Mouse (Mus musculus): Measurements from ENCODE around the gene Rorb. TPM values are rescaled to one million over a fixed set of nuclear protein-coding genes. Genes with fewer than 3 reads are reported as not detected.

Gene Rorb
- polyA plus RNA-seq, 1 experiment from 2014 or later: 0.80 TPM

DNA sequence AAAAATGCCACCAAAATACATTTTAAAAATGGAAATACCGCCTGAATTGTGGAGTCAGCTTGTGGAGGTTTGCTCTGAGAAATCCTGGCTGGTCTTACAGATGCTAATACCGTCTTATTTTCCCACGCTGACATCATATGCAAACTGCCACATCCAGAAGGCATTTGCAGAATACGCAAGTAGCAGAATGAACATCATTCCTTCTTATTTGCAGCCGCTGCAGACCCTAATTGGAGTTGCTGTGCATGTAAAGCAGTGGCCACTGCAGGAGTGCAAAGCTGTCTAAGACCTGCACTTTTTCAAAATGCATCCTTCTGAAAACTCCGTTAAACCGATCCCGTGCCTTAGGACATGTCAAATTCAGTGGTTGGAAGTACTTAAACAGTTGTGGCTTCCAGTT lies 52.8 kb downstream of the Rorb start:
- WGBS: 79% methylated on average over 8 of the region's 8 CpGs
- DNase-seq (ENCODE audit: low spot score): no peak
- no peaks in the 10 kb centered on the region for H3K27me3 ChIP-seq (replicated peaks; ENCODE audit: control insufficient read depth, insufficient read depth, low read length)
- no peak overlapping the region for H3K4me3 ChIP-seq (ENCODE audit: low read depth, low read length)
- no peak overlapping the region for H3K9ac ChIP-seq (ENCODE audit: low read length)
- H3K4me1 ChIP-seq (replicated peaks; ENCODE audit: control insufficient read depth, insufficient read depth, low read length): no peaks in the 10 kb centered on the region
- H3K4me2 ChIP-seq (ENCODE audit: low read length): no peak overlapping the region
- no peak for ATAC-seq (replicated peaks; ENCODE audit: low FRiP score, low TSS enrichment, low read depth)
- H3K36me3 ChIP-seq (ENCODE audit: control insufficient read depth, insufficient read depth, low read length): no peaks in the 10 kb centered on the region
- no peaks in the 10 kb centered on the region for H3K9me3 ChIP-seq (ENCODE audit: control insufficient read depth, low read length)
- no peak overlapping the region for H3K27ac ChIP-seq (ENCODE audit: low read depth)

DNA sequence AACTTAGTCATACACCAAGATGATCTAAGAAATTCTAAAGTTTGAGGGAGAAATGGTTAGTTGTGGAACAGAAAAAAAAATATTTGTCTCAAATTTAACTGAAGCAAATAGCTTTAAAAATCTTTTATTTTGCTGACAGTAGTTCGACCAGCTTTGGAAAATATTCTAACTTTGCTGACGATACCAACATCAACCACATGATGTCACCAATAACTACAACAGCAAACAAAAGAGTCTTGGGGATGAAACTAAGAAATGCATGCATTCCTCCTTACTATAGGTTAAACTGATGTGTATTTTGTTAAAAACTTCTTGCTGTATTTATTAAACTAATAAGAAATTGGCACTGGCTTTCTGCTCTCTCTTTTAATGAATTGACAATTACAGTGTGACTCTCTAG lies 67.9 kb downstream of the Rorb start:
- Histone ChIP-seq H3K9me3 (ENCODE audit: control insufficient read depth, low read length) (no peaks in the 10 kb centered on the region), H3K9ac (ENCODE audit: low read length) (no peak overlapping the region), H3K4me2 (ENCODE audit: low read length) (no peak overlapping the region), H3K4me3 (ENCODE audit: low read depth, low read length) (no peak overlapping the region), H3K27ac (ENCODE audit: low read depth) (no peak overlapping the region), H3K36me3 (ENCODE audit: control insufficient read depth, insufficient read depth, low read length) (no peaks in the 10 kb centered on the region), H3K4me1 (replicated peaks; ENCODE audit: control insufficient read depth, insufficient read depth, low read length) (no peaks in the 10 kb centered on the region), H3K27me3 (replicated peaks; ENCODE audit: control insufficient read depth, insufficient read depth, low read length) (no peaks in the 10 kb centered on the region)
- WGBS: 48% methylated on average over 2 of the region's 2 CpGs
- ATAC-seq (replicated peaks; ENCODE audit: low FRiP score, low TSS enrichment, low read depth): no peak
- no peak for DNase-seq (ENCODE audit: low spot score)

DNA sequence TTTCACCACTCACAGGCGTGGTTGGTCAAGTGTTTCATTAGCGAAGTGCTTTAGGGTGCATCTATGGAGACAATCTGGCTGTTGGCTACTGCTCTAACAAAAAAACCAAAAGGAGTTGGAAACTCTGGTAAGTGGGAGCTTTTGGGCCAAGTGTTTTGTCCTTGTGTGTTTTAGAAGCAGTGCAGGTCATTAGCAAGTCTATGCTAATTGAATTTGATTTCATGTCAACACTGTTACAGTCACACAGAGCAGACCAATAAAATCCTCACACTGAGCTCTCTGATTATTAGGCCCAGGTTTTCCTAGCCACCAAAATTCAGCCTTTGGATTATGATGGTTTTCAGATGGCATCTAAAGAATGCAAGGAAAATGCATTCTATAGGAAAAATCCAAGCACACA lies 70.2 kb downstream of the Rorb start:
- no peak overlapping the region for H3K27ac ChIP-seq (ENCODE audit: low read depth)
- no peak overlapping the region for H3K9ac ChIP-seq (ENCODE audit: low read length)
- no peaks in the 10 kb centered on the region for H3K9me3 ChIP-seq (ENCODE audit: control insufficient read depth, low read length)
- no peak for ATAC-seq (replicated peaks; ENCODE audit: low FRiP score, low TSS enrichment, low read depth)
- DNase-seq (ENCODE audit: low spot score): no peak
- H3K4me3 ChIP-seq (ENCODE audit: low read depth, low read length): no peak overlapping the region
- H3K4me1 ChIP-seq (replicated peaks; ENCODE audit: control insufficient read depth, insufficient read depth, low read length): no peaks in the 10 kb centered on the region
- no peaks in the 10 kb centered on the region for H3K36me3 ChIP-seq (ENCODE audit: control insufficient read depth, insufficient read depth, low read length)
- no peaks in the 10 kb centered on the region for H3K27me3 ChIP-seq (replicated peaks; ENCODE audit: control insufficient read depth, insufficient read depth, low read length)
- H3K4me2 ChIP-seq (ENCODE audit: low read length): no peak overlapping the region
- WGBS: 60% methylated on average over 2 of the region's 2 CpGs

DNA sequence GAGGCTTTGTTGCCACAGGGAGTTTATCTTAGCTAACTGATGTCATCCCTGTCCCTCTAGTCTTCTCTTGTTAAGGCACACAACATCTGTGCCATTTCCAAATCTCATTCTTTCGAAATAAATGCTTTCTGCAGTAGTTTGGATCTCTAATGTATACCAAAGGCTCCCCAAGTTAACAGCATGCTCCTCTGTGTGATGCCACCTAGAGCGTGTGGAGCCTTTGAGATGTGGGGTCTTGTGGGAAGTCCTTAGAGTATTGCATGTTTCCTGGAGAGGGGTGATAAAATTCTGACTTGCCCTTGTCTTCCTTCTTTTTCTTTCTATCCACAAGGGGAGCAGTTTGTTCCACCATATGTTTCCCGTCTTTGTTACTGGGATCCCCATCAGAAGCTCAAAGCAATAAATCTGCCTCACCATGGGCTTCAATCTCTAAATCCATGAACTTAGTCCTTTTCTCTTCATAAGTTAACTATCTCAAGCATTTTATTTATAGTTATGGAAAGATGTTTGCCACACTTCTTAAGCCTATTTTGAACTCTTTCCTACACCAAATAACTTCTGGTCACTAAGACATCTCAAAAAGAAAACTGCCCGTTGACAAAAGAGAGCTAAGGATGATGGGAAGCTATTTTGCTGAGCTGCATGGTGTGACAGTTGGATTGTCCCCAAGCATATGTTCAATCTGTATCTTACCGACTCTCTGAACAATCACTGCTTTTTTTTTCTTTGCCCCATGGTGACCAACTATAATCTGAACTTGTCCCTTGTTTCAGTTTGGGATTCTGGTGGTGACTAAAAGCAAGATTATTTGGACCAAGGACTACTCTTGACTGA lies 76.3 kb downstream of the Rorb start:
- H3K9ac ChIP-seq (ENCODE audit: low read length): no peak overlapping the region
- 81% methylated on average over 5 of the region's 5 CpGs for WGBS
- H3K27me3 ChIP-seq (replicated peaks; ENCODE audit: control insufficient read depth, insufficient read depth, low read length): no peaks in the 10 kb centered on the region
- ATAC-seq (replicated peaks; ENCODE audit: low FRiP score, low TSS enrichment, low read depth): no peak
- no peak for DNase-seq (ENCODE audit: low spot score)
- no peak overlapping the region for H3K4me2 ChIP-seq (ENCODE audit: low read length)
- H3K4me1 ChIP-seq (replicated peaks; ENCODE audit: control insufficient read depth, insufficient read depth, low read length): no peaks in the 10 kb centered on the region
- no peak overlapping the region for H3K27ac ChIP-seq (ENCODE audit: low read depth)
- no peak overlapping the region for H3K4me3 ChIP-seq (ENCODE audit: low read depth, low read length)
- H3K9me3 ChIP-seq (ENCODE audit: control insufficient read depth, low read length): no peaks in the 10 kb centered on the region
- H3K36me3 ChIP-seq (ENCODE audit: control insufficient read depth, insufficient read depth, low read length): no peaks in the 10 kb centered on the region

DNA sequence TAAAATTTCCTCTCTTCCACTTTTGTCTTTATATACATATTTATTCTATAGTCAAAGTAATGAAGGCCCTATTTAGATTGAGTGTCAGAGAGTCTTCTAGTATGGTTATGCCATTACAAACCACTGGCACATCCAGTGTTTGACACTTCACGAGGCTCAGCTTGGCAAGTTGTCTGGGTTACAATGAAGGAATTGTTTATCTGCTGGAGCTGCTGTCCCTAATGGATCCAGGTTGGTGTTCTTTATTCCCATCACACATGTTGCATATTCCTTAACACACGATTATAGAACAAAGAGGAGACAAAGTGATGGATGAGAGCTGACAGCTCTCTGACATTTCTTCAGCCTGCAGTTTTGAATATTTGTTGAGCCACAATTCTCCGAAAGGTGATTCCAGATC lies 77.0 kb downstream of the Rorb start:
- Histone ChIP-seq H3K36me3 (ENCODE audit: control insufficient read depth, insufficient read depth, low read length) (no peaks in the 10 kb centered on the region), H3K4me1 (replicated peaks; ENCODE audit: control insufficient read depth, insufficient read depth, low read length) (no peaks in the 10 kb centered on the region), H3K4me2 (ENCODE audit: low read length) (no peak overlapping the region), H3K27me3 (replicated peaks; ENCODE audit: control insufficient read depth, insufficient read depth, low read length) (no peaks in the 10 kb centered on the region), H3K27ac (ENCODE audit: low read depth) (no peak overlapping the region), H3K9ac (ENCODE audit: low read length) (no peak overlapping the region), H3K4me3 (ENCODE audit: low read depth, low read length) (no peak overlapping the region), H3K9me3 (ENCODE audit: control insufficient read depth, low read length) (no peaks in the 10 kb centered on the region)
- ATAC-seq (replicated peaks; ENCODE audit: low FRiP score, low TSS enrichment, low read depth) (no peak), DNase-seq (ENCODE audit: low spot score) (no peak)
- WGBS: 79% methylated on average over 3 of the region's 3 CpGs

DNA sequence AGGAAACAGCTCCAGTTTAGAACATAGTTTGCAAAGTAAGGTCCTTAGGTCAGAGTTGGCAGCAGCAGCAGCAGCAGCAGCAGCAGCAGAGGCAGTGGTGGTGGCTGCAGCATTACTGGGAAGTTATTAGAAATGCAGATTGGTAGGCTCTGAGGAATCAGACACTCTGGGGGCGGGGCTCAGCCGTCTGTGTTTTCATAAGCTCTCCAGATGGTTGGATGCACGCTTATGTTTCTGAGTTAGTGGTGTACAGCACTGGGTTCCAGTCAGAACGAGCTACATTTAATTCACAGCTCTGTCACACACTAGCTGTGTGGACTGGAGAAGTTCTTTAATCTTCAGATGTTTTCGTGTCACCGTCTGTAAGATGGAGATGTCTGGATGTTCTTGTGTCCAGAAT lies 105.9 kb downstream of the Rorb start:
- H3K4me3 ChIP-seq (ENCODE audit: low read depth, low read length): no peak overlapping the region
- H3K4me2 ChIP-seq (ENCODE audit: low read length): no peak overlapping the region
- no peak overlapping the region for H3K9ac ChIP-seq (ENCODE audit: low read length)
- 43% methylated on average over 6 of the region's 6 CpGs for WGBS
- H3K27ac ChIP-seq (ENCODE audit: low read depth): no peak overlapping the region
- ATAC-seq (replicated peaks; ENCODE audit: low FRiP score, low TSS enrichment, low read depth) (no peak), DNase-seq (ENCODE audit: low spot score) (no peak)
- H3K4me1 ChIP-seq (replicated peaks; ENCODE audit: control insufficient read depth, insufficient read depth, low read length): no peaks in the 10 kb centered on the region
- no peaks in the 10 kb centered on the region for H3K9me3 ChIP-seq (ENCODE audit: control insufficient read depth, low read length)
- H3K36me3 ChIP-seq (ENCODE audit: control insufficient read depth, insufficient read depth, low read length): no peaks in the 10 kb centered on the region
- no peaks in the 10 kb centered on the region for H3K27me3 ChIP-seq (replicated peaks; ENCODE audit: control insufficient read depth, insufficient read depth, low read length)

DNA sequence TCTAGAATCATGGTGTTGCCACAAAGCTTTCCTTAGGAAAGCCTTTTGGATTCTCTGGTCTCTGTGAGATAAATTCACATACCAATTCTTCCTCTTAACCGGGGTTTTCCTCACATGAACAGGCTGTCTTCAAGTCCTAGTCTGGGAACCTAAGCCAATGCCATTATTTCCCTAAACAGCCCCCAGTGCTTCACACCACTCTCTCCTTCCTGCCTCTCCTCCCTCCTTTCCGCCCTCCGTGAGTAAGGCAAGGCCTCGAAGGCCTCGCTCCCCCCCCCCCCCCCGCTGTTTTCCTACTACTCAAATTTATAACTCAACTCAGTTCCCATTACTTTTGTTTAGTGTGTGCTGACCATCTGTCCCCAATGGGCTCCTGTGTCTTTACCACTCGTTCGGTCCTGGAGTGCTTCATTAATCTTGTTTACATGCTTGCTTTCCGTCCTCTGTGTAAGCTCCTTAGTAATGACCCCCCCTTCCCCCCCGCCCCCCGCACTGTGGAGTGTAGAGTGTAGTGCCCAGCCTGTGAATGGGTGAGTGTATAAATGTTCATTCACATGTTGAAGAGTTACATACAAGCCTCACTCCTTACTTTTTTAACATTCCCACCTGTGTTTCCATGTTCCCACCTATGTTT lies 106.9 kb downstream of the Rorb start:
- Histone ChIP-seq H3K27ac (ENCODE audit: low read depth) (no peak overlapping the region), H3K4me1 (replicated peaks; ENCODE audit: control insufficient read depth, insufficient read depth, low read length) (no peaks in the 10 kb centered on the region), H3K9ac (ENCODE audit: low read length) (no peak overlapping the region), H3K4me2 (ENCODE audit: low read length) (no peak overlapping the region), H3K27me3 (replicated peaks; ENCODE audit: control insufficient read depth, insufficient read depth, low read length) (no peaks in the 10 kb centered on the region), H3K4me3 (ENCODE audit: low read depth, low read length) (no peak overlapping the region), H3K9me3 (ENCODE audit: control insufficient read depth, low read length) (no peaks in the 10 kb centered on the region), H3K36me3 (ENCODE audit: control insufficient read depth, insufficient read depth, low read length) (no peaks in the 10 kb centered on the region)
- DNase-seq (ENCODE audit: low spot score): no peak
- WGBS: 52% methylated on average over 8 of the region's 11 CpGs
- ATAC-seq (replicated peaks; ENCODE audit: low FRiP score, low TSS enrichment, low read depth): no peak

DNA sequence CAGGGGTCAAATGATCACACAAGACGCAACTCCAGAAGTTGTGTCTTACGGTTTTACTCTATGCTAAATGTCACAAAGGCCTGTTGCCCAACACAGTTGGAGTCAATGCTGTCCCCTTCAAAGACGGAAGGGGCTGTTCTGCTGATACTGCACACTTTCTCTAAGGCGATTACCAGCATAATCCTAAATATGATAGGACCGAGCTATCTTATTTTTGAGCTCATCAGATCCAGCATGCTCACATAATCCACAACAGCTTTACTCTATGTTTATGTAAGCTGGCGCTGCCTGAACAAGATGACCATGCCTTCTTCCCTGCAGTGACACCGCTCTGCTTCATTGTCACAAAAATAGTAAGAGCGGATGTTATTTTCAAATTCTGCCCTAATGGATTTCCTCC lies 112.0 kb downstream of the Rorb start:
- Histone ChIP-seq H3K9ac (ENCODE audit: low read length) (no peak overlapping the region), H3K4me1 (replicated peaks; ENCODE audit: control insufficient read depth, insufficient read depth, low read length) (no peaks in the 10 kb centered on the region), H3K9me3 (ENCODE audit: control insufficient read depth, low read length) (no peaks in the 10 kb centered on the region), H3K36me3 (ENCODE audit: control insufficient read depth, insufficient read depth, low read length) (no peaks in the 10 kb centered on the region), H3K4me2 (ENCODE audit: low read length) (no peak overlapping the region), H3K27me3 (replicated peaks; ENCODE audit: control insufficient read depth, insufficient read depth, low read length) (no peaks in the 10 kb centered on the region), H3K27ac (ENCODE audit: low read depth) (no peak overlapping the region), H3K4me3 (ENCODE audit: low read depth, low read length) (no peak overlapping the region)
- DNase-seq (ENCODE audit: low spot score): no peak
- 86% methylated on average over 8 of the region's 8 CpGs for WGBS
- ATAC-seq (replicated peaks; ENCODE audit: low FRiP score, low TSS enrichment, low read depth): no peak

DNA sequence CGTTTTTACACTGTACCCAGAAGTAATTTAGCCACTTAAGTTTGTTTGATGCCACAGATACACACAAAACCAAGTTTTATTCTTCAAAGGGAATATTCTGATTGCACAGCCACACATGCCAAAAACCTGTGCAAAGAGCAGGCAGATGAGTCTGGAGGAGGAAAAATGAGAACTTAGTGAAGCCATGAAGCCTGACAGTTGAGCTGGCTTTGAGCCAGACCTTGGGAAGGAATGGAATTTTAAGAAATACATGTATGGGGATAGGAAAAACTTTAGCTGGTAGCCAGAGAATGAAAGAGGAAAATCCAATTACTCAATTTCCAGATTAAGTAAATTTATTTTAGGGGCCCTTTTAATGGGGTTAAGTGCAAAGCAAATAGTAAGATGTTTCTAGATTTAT lies 113.3 kb downstream of the Rorb start:
- Histone ChIP-seq H3K36me3 (ENCODE audit: control insufficient read depth, insufficient read depth, low read length) (no peaks in the 10 kb centered on the region), H3K4me3 (ENCODE audit: low read depth, low read length) (no peak overlapping the region), H3K9me3 (ENCODE audit: control insufficient read depth, low read length) (no peaks in the 10 kb centered on the region), H3K27me3 (replicated peaks; ENCODE audit: control insufficient read depth, insufficient read depth, low read length) (no peaks in the 10 kb centered on the region), H3K9ac (ENCODE audit: low read length) (no peak overlapping the region), H3K27ac (ENCODE audit: low read depth) (no peak overlapping the region), H3K4me2 (ENCODE audit: low read length) (no peak overlapping the region), H3K4me1 (replicated peaks; ENCODE audit: control insufficient read depth, insufficient read depth, low read length) (no peaks in the 10 kb centered on the region)
- DNase-seq (ENCODE audit: low spot score) (no peak), ATAC-seq (replicated peaks; ENCODE audit: low FRiP score, low TSS enrichment, low read depth) (no peak)
- WGBS: 66% methylated on average over 1 of the region's 1 CpGs

Measured in intestine, embryonic 14.5 days (tissue).